Mouse (Mus musculus) left cerebral cortex, postnatal 25 days (tissue): ENCODE measurements at regions not wholly inside any gene's neighbourhood (a gene's known extent, or its start where the extent isn't known, plus 50 kb on each side); places are given as distances from the start of the nearest gene placed in this dataset.

Experiments
- DNase-seq, 2 experiments: peaks; one replicate each; pipeline ENCODE4 v3.0.0; 2022; ENCODE audit warnings: low spot score in 2 of 2, mixed read lengths in 1 of 2
- intact Hi-C: fragments of 180-260 bp; cut with DNase I; formaldehyde crosslinking; loops from one replicate; pipeline ENCODE4 v1.15.1; 2025

DNA sequence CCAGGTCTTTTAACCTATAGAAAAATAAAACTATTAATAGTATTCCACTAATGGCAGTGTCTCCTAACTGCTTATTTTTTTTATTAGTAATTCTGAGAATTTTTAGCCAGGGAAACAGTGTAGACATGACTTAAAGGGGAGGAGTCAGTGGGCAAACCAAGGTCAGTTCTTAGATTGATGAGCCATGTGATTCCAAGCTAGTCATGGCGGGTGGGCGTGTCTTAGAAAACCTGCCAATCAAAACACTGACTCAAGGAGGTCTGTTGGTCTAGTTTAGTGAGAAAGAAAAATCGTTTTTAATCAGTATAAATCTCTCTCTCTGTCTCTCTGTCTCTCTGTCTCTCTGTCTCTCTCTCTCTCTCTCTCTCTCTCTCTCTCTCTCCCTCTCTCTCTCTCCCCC, 225.3 kb upstream of the Gcfc2 start:
- no peak for DNase-seq

DNA sequence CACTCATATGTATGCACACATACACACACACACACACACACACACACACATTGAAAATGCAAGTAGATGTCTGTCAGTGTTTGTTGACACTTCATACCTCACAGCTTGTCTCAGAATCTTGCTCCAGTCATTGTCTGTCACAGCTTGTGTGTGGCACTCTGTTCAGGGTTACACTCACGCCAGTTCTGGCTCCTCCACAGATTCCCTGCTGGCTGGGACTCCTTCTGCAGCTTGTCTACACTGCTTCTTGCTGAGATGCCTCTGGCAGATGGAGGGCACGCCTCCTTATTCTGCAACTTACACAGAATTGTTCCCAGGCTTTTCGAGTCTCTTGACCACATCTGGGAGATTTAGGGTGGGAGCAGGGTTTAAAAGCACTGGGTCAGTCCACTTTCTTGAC, 208.6 kb upstream of the Gcfc2 start:
- intact Hi-C loops = no loop called here
- peak in 1 of 2 experiments; percentile 43 for DNase-seq

More for the DNA sequence above, 225.3 kb upstream of the Gcfc2 start:
- intact Hi-C loops = no loop called here

DNA sequence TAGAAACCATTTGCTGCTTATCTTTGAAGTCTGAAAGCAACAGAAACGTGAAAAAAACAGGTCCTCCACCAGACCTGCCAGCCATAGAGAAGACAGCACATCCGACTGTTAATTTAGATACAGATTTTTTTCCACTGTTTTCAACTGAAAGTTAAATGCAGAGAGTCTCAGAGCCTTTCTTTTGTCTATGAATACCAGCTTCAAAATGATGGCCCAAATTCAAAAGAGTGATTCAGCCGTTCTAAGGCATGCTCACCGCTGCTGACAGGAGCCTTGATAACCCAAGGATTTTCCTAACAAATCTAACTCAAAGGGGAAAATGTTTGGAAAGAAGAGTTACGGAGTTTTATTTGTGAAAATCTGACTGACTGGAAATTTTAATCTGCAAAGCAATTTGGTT, 207.1 kb upstream of the Gcfc2 start:
- intact Hi-C loops = no loop called here
- DNase-seq = peak in 1 of 2 experiments; percentile 50

DNA sequence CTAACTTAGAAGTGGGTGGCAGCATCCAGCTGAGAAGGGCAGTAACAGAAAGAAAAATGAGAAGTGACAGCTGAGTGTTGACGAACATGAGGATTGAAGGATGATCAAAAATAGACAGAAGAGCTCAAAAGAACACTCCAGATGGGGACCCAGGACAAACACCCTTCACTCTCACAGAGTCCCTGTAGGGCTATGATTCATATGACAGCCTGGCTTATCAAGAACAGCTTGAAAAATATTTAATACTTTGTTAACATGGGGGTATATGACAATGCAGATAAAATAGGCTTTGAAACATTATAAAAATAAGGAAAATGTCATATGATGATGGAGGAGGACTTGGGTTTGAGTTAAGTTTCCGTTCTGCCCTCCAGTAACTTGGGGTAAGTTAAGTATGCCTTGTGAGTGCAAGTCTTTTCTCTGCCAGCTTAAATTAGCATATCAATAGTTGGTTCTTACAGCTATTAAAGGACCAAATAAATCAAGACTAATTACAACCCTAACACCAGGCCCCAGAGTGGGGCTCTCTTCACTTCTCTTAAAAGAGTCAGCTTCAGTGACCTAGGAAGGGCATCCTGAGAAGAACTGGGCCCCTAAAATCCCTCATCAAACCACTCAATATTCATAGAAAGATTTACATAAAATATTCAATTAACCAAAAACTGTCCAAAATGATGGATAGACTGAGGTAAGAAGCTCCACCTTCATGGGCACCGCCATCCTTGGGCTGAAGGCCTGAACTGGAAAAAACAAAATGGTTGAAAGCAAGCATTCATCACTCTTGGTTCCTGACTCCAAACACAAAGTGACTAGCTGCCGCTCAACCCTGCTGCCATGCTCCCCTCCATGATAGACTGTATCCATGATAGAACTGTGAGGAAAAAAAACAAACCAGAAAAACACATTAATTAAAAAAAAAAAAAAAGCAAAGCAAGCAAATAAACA, 198.6 kb upstream of the Gcfc2 start:
- no peak for DNase-seq
- intact Hi-C loops = no loop called here

DNA sequence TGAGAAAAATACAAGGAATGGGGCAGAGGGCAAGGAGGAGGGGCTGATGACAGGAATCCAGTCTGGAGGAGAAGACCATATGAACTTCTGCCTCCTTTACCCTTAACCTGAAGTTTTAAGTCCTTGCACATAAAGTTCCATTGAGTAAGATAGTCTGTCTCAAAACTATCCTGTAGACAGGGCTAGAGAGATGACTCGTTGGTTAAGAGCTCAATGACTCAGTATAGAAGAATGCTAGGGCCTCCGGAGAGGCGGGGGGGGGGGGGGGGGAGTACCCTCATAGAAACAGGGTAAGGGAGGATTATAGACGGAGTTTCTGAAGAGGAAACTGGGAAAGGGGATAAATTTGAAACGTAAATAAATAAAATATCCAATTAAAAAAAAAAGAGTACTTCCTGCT, 191.8 kb upstream of the Gcfc2 start:
- intact Hi-C loops = no loop called here
- DNase-seq = no peak

DNA sequence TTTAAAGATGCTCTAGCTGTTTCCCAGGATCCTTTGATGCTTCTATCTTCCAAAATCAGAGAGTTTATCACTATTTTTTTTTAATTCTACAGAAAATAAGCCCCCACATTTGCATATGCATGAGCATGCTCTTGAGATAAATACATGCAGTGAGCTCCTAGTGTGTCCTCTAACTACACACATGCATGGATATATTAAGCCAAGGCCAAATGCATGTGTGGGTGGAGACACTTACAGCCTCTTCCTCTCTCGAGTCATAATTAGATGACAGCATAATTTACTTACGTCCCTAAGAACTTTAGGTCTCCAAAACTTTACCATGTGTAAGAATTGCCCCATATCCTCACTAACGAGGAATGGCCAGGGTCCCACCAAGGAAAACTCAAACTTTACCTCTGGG, 189.9 kb upstream of the Gcfc2 start:
- peak in 1 of 2 experiments; percentile 53 for DNase-seq
- intact Hi-C loops = no loop called here

DNA sequence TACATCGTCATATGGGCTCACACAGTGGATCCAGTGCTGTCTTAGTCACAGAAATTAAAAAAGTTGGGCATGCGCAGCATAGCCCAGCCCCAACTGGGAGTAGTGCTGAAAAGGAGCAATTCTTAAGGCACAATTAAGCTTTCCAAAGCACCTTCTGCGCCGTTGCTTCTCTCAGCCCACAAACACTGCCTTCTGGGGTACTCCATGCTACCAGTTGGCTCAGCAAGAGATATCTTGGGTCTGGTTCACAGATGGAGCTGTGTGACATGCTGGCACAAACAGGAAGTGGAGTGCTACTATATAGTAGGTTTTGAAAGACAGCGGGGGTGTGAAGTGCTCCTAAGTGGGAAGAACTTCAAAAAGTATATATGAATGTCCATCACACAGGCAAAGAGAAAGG, 185.0 kb upstream of the Gcfc2 start:
- peak; percentile 16 to 89 for DNase-seq
- intact Hi-C loops = no loop called here

DNA sequence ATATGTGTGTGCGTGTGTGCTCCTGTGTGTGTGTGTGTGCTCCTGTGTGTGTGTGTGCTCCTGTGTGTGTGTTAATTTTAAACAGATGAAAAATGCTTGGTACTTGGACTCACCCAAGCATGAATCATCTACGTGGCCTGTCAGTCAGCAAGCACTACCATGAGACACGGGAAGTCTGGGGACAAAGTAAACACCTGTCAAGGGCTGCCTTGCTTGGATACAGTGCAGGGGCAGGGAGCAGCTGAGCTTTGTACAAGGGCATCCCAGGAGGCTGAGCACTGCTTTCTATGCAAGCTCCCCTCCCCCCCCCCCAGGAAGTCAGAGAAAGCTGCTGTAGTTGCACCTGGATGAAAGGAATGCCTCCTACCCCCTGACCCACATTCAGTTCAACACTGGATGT, 173.8 kb upstream of the Gcfc2 start:
- intact Hi-C loops = no loop called here
- no peak for DNase-seq

DNA sequence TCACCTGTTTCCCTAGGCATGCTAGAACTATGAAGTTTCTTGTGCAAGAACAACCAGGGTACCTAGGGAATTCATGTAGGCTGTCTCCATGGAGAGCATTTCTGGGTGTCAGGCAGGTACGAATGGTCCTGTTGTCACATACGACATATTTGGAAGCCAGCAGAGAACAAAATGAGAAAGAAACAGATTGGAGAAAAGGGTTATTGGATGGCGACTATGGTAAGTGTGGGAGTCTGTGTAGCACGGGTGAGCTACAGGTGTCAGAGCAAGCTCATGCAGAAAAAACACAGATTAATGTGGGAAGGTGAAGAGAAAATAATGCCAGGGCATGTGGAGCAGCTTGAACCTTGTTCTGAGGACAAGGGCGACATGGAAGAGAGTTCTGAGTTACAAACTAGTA, 171.8 kb upstream of the Gcfc2 start:
- intact Hi-C loops = no loop called here
- no peak for DNase-seq

DNA sequence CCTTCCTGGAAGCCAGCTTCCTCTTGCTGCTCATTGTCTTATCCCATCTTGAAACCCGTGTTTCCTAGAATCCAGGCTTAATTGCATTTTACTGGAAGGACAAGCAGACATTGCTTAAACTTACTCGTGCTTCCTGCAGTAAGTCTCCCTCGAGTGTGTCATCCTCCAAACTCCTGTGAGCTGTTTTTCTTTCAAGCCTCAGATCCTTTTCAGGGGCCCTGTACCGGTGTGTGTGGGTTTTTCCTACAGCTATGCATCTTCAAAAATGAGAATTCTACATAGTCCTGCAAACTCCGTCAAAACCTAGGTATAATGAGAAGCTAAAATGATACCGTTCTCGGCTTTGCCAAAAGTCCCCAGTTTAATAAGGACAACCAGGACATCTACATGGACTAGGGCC, 167.2 kb upstream of the Gcfc2 start:
- peak in 1 of 2 experiments; percentile 69 for DNase-seq
- intact Hi-C loops = no loop called here

DNA sequence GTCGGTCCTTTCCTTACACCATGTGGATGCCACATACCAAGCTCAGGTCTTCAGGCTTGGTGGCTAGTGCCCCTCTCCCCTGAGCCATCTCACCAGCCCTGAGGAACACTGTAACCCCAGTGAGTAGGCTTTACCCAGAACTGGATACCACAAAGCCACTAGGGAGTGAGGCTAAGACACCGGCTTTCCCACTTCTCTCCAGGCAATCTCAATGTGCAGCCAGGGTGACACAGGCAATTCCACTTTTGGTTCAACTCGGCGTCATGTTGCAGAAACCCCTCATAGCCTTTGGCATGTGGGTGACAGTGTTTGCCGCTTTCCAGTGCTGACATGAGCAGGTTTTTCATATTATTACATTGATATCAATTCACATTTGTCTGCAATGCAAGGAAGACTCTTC, 164.6 kb upstream of the Gcfc2 start:
- intact Hi-C loops = no loop called here
- DNase-seq = no peak

DNA sequence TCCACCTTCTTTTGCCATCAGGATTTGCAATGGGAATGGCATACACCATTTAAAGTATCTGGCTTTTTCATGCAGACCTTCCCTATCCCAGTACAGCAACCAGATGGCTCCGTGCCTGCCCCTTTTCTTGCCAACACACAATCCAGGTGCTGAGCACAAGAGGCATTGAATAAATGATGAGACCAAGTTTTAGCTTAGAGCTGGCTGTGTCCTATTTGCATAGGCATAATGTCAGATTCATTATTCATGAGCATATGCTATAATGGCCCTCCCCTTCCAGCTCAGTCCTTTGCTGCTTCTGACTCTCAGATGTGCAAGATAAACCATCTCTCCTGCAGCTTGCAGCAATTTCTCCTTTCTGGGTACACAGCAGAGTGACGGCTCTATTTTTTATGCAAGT, 163.3 kb upstream of the Gcfc2 start:
- peak in 1 of 2 experiments; percentile 43 for DNase-seq
- intact Hi-C loops = loop anchor here (10.0 kb wide), 2 partner anchors 205 to 1735 kb away; no protein-coding TSS in a partner anchor

DNA sequence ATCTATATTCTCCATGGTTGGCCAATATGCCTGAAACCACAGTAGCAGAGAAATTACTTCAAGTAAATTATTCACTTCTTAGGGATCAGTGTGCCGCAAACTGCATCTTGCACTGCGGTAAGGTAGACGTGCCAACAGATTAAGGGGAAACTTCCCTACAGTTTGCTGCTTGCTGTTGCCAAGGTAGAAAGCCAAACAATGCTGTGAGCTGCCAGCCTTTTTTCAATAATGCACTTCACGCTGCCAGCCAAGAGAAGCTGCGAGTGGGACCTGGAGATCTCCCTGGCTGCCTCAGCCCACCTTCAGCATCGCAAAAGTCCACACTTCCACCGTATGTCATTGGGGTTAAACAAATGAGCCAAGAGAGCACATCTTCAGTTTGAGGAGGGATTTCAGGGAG, 157.6 kb upstream of the Gcfc2 start:
- intact Hi-C loops = loop anchor here (10.0 kb wide), 2 partner anchors 211 to 1741 kb away; no protein-coding TSS in a partner anchor
- DNase-seq = no peak

DNA sequence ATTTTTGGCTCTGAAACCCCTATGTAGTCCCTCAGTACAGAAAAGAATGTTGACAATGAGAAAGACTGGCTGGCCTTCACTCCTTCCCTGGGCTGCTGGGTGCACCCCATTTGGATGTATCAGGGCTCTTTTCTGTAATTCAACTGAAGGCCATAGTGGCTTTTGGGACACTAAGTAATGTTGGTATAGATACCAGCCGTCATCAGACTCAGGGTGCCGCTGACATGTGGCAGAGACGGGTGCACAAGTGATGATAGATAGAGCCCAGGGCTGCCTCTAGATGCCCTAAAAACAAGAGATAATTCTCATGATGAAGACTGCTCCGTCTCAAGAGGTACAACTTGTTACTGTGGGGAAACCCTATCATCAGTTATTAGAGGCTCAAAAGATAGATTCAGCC, 156.7 kb upstream of the Gcfc2 start:
- no peak for DNase-seq
- intact Hi-C loops = loop anchor here (10.0 kb wide), 2 partner anchors 212 to 1742 kb away; no protein-coding TSS in a partner anchor

DNA sequence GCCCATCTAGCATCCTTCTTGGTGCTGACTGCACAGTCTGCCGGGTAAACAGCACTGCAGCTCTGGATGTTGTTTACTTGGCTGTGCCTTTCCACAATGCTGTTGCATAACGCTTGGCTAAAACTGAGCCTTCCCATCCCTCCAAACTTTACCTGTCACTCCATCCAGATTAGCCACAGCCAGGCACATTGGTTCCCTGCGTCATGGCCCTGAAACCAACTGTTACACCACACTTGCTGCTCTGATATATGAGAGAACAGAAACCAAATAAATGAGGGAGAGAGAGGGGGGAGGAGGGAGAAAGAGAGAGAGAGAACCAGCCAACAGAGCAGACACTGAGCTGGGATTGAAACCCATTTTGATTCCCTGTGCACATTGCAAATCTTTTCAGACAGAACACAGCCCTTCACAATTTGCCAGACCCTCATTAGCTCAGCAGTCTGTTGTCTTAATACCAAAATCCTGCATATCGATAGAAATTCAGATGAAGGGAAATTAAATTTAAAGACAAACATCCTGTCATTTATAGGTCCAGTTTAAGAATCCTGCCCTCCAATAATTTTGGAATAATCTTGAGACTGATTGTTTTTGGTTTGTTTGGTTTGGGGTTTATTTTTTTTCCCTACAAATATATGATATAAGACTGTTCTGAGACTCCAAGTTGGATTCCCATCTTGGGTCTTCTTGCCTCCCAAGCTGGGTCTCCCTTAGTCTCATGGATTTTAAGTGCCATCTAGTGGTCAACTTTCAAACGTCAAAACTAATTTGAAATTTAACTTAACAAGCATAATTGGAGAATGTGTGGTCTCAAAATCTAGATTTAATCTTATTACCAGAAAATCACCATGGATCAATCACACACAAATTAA, 154.6 kb upstream of the Gcfc2 start:
- intact Hi-C loops = loop anchor here (10.0 kb wide), 2 partner anchors 214 to 1744 kb away; no protein-coding TSS in a partner anchor
- DNase-seq = peak in 1 of 2 experiments; percentile 66

DNA sequence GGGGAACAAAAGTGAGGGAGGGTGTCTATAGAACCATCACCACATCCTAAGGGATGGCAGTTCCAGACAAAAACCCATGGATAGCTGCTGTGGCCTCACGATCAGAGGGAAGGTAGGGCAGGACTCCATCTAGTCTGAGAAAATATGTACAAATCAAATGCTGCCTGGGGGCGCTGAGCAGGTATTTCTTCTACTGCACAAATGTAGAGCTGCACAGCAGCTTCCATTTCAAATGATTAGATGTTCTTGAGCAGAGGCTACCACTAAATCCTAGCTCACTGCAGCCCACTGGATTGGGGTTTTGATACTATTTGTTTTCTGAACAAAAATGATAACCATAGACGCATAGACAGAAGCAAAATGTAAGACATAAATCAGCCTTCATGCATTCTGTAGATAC, 153.2 kb upstream of the Gcfc2 start:
- no peak for DNase-seq
- intact Hi-C loops = no loop called here

DNA sequence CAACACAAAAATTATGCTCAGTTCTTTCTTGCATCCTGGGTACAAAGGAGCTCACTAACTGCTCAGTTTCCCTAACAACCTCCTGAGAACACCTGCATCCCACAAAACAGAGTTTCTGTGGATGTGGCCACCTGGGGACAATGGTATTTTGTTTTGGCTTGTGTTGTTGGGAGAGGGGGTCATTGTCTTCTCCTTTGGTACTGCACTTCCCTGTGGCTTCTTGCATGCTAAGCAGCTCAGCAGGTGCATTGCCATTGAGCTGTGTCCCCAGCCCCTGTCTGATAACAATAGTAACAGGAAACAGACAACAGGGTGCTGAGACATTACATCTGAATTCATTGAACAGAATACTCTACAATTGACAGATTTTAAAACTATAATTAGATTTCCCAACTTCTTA, 151.6 kb upstream of the Gcfc2 start:
- intact Hi-C loops = no loop called here
- DNase-seq = no peak

DNA sequence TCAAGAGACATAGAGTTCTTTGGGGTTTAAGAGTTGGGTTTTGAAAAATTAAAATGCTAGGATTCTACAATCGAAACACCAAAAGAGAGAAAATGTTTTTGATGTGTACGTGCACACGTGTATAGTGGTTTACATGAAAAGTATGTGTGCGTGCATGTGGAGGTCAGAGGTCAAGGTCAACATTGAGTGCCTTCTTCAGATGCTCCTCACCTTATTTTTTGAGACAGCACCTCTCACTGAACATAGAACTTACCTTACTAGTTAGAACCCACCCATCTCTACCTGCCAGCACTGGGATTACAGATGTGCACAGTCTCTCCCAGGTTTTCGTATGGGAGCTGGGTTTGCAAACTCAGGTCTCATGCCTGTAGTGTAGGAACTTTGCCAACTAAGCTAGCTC, 141.3 kb upstream of the Gcfc2 start:
- intact Hi-C loops = no loop called here
- DNase-seq = no peak

DNA sequence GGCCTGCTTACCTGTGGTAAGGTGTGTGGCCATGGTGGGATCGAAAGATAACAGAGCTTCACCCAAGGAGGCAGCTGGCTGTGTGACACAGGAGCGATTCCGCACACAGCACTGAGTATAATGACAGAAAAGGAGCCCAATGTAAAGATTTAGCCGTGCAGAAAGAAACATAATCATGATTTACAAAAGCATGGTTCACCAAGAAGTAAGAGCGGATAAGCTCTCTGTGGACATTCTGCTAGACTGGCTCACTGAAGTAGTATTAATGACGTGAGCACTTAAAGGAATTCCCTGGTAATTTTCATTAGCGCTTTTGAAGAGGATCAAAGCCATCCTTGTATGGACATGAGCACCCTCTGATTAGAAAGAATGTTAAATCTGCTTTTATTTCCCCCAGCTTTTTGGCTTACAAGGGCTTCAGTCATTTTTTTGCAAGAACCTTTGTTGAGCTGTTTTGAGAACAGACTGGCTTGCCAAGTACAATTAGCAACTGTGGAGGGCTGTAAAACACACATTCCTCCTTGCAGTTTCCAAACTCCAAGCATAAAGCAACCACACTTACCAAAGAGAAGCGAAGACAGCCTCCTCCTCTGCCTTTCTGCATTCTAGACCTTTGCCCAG, 140.5 kb upstream of the Gcfc2 start:
- peak in 1 of 2 experiments; percentile 81 for DNase-seq
- intact Hi-C loops = no loop called here

DNA sequence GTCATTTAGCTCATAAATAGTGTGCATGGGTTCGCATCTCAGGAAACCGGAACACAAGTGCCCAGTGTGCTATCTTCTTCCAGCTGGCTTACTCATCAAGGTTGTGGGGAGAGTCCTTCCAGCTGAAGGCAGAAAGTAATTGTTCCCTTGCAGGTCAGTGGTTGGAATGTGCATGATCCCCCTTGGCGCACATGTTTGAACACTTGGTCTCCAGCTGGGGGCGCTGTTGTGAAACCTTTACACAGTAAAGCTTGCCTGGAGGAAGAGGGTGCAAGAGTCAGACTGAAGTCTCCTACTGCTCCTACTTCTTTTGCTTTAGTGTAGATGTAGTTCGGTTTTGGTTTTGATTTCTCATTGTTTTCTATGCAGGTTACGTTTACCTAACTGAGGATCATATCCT, 128.2 kb upstream of the Gcfc2 start:
- DNase-seq = no peak
- intact Hi-C loops = no loop called here
